Mouse (Mus musculus): ENCODE measurements at regions not wholly inside any gene's neighbourhood (a gene's known extent, or its start where the extent isn't known, plus 50 kb on each side); places are given as distances from the start of the nearest gene placed in this dataset.

- TF ChIP-seq CTCF (IDR thresholded peaks at IDR 0.05; ENCODE audit: low read depth) (no peak), EP300 (IDR thresholded peaks at IDR 0.05; ENCODE audit: low read depth) (no peak)
Observed at GRCm38 (mm10) chr13:31341282-31342100, 214.4 kb upstream of the Foxq1 start.
